In the genomic region with DNA sequence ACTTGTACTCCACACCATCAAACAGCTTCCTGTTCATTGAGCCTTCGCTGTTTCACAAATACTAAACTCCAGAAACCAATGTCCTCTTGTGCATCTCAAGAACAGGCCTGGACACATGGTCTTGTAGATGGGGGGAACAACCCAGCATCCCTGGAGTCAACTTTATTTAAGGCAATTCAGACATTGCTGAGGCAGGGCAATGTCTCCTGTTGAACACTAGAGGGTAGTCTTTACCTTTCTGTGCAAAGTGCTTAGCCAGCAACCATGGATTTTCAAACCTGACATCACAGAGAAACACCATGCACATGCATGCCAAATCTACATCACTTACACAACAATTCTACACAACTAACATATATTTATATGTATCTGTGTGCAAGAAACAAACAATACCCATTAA, we compare ENCODE assay signal across 8 mouse cellular contexts.
DNase-seq lines count a peak whose midpoint lies in the region; ATAC-seq and TF ChIP-seq lines count a peak whose summit lies in the region.

No protein-coding gene starts in this region.

- no peaks in the 10 kb centered on the region for H3K36me3 ChIP-seq in forebrain, postnatal 0 days (ENCODE audit: insufficient read depth)
- H3K36me3 ChIP-seq in kidney, postnatal 0 days (ENCODE audit: insufficient read depth, low read length) = no peaks in the 10 kb centered on the region
- H3K36me3 ChIP-seq in midbrain, embryonic 12.5 days = no peaks in the 10 kb centered on the region

- 22% methylated on average over 1 of the region's 1 CpGs for WGBS in forebrain, postnatal 0 days
- 25% methylated on average over 1 of the region's 1 CpGs for WGBS in kidney, postnatal 0 days
- 43% methylated on average over 1 of the region's 1 CpGs for WGBS in midbrain, embryonic 12.5 days

- no peaks in the 10 kb centered on the region for H3K27me3 ChIP-seq in forebrain, postnatal 0 days (ENCODE audit: insufficient read depth, low read length)
- no peaks in the 10 kb centered on the region for H3K27me3 ChIP-seq in kidney, postnatal 0 days (ENCODE audit: insufficient read depth, low read length)
- H3K27me3 ChIP-seq in midbrain, embryonic 12.5 days = no peaks in the 10 kb centered on the region

- no peak overlapping the region for H3K4me2 ChIP-seq in forebrain, postnatal 0 days (ENCODE audit: low read depth)
- H3K4me2 ChIP-seq in kidney, postnatal 0 days (ENCODE audit: low read length) = no peak overlapping the region
- no peak overlapping the region for H3K4me2 ChIP-seq in midbrain, embryonic 12.5 days (replicated peaks)

- TF ChIP-seq CTCF in forebrain, postnatal 0 days (IDR thresholded peaks at IDR 0.05; ENCODE audit: low read depth) = peak; percentile 99
- peak; percentile 97 for TF ChIP-seq CTCF in kidney, postnatal 0 days (IDR thresholded peaks at IDR 0.05; ENCODE audit: low read depth)

- no peak overlapping the region for H3K4me3 ChIP-seq in forebrain, postnatal 0 days (ENCODE audit: low read depth, low read length)
- H3K4me3 ChIP-seq in kidney, postnatal 0 days (replicated peaks; ENCODE audit: low read depth, low read length) = no peak overlapping the region
- no peak overlapping the region for H3K4me3 ChIP-seq in midbrain, embryonic 12.5 days

- no peaks in the 10 kb centered on the region for H3K4me1 ChIP-seq in forebrain, postnatal 0 days (ENCODE audit: insufficient read depth)
- no peaks in the 10 kb centered on the region for H3K4me1 ChIP-seq in kidney, postnatal 0 days (replicated peaks; ENCODE audit: insufficient read depth, low read length)
- no peaks in the 10 kb centered on the region for H3K4me1 ChIP-seq in midbrain, embryonic 12.5 days

- H3K9me3 ChIP-seq in forebrain, postnatal 0 days (ENCODE audit: low read length) = no peaks in the 10 kb centered on the region
- H3K9me3 ChIP-seq in kidney, postnatal 0 days (replicated peaks; ENCODE audit: low read length) = no peaks in the 10 kb centered on the region
- no peaks in the 10 kb centered on the region for H3K9me3 ChIP-seq in midbrain, embryonic 12.5 days

- peak; percentile 81 for ATAC-seq in frontal cortex, adult (ENCODE audit: low TSS enrichment)
- ATAC-seq in forebrain, postnatal 0 days = peak; percentile 89
- no peak; the same call in 1 of the 2 replicates for ATAC-seq in kidney, postnatal 0 days (replicated peaks; ENCODE audit: low FRiP score, low read depth)
- ATAC-seq in midbrain, embryonic 12.5 days (ENCODE audit: low FRiP score, low read depth) = peak; percentile 73

- H3K9ac ChIP-seq in forebrain, postnatal 0 days = no peak overlapping the region
- no peak overlapping the region for H3K9ac ChIP-seq in kidney, postnatal 0 days (ENCODE audit: low read depth, low read length)
- H3K9ac ChIP-seq in midbrain, embryonic 12.5 days (replicated peaks) = no peak overlapping the region

- no peak overlapping the region for H3K27ac ChIP-seq in forebrain, postnatal 0 days (ENCODE audit: low read depth, low read length)
- no peak overlapping the region for H3K27ac ChIP-seq in kidney, postnatal 0 days
- H3K27ac ChIP-seq in midbrain, embryonic 12.5 days (replicated peaks) = no peak overlapping the region

- DNase-seq in frontal cortex, postnatal 10 days (ENCODE audit: low spot score in 2 of 2) = no peak
- peak; percentile 48 for DNase-seq in A20 (ENCODE audit: low read depth, low spot score)
- peak; percentile 87 for DNase-seq in brain, adult 2 months (ENCODE audit: low read depth, low spot score)
- DNase-seq in forebrain, postnatal 0 days = peak; percentile 86
- DNase-seq in kidney, postnatal 0 days (ENCODE audit: low spot score) = peak; percentile 78
- no peak for DNase-seq in urinary bladder, postnatal 14 days (ENCODE audit: low spot score)

Comparison
In these comparisons a context has a peak if more than half of its experiments do, and no peak if none do; other contexts are left out.
1. DNase-seq: peak in A20 (single experiment), brain, adult 2 months (single experiment), forebrain, postnatal 0 days (single experiment) and kidney, postnatal 0 days (single experiment); none in frontal cortex, postnatal 10 days (0 of 2) and urinary bladder, postnatal 14 days (single experiment).